Mouse (Mus musculus): Measurements from ENCODE around the gene Sp9.

DNA sequence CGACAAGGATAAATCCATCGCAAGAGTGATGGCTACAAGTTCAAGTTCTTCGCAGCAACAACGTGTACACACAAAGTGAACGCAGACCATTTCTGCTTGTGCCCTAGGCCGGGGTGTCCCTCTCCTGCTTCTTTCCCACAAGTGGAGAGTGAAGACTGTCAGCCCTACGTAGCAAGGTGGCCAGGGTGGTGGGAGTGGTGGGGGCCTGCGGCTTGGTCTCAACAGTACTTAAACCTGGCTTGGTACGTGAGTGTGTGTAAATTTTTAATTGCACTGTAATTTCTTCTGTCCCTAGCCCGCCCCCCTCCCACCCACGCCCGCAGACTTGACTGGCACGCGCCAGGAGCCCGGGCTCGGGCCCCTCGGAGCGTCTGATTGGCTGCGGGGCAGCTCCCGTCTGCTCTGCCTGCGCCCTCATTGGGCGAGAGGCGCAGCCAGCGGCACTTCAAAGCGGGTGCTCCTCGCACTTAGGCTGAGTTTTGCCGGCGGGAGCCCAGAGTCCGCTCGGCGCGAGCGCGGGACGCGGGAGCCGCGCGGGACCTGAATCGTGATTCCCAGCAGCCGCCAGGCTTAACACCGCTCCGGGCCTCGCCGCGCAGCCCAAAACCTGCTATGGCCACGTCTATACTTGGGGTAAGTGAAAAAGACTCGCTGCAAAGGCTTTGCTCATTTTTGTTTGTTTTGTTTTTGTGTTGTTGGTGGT is at the start of gene Sp9:
- TF ChIP-seq CTCF (IDR thresholded peaks at IDR 0.05; ENCODE audit: control insufficient read depth, insufficient read depth, low read length): no peak
- TF ChIP-seq POLR2A (IDR thresholded peaks at IDR 0.05; ENCODE audit: borderline replicate concordance, control insufficient read depth, low read depth, low read length): no peak
